Mouse (Mus musculus): ENCODE data around the gene Mecom. TPM values are rescaled to one million over a fixed set of nuclear protein-coding genes. Genes with fewer than 3 reads are reported as not detected.

Mecom gene
- polyA plus RNA-seq, 1 experiment from 2014 or later: 22.4 TPM

GRCm38 (mm10) chr3:30478252-30478651 lies 69.6 kb downstream of the Mecom start:
- ATAC-seq (ENCODE audit: extremely low read depth, insufficient number of reproducible peaks, low FRiP score, low TSS enrichment): no peak
- Histone ChIP-seq H3K27me3 (replicated peaks) (no peaks in the 10 kb centered on the region), H3K4me2 (no peak overlapping the region), H3K9me3 (no peaks in the 10 kb centered on the region), H3K36me3 (no peaks in the 10 kb centered on the region), H3K9ac (no peak overlapping the region), H3K27ac (replicated peaks) (no peak overlapping the region), H3K4me1 (peaks cover 8% of the 10 kb centered on the region; the same call in 1 of the 2 replicates), H3K4me3 (no peak overlapping the region)
- 39% methylated on average over 6 of the region's 6 CpGs for WGBS

- Histone ChIP-seq H3K27me3 (replicated peaks) (no peaks in the 10 kb centered on the region), H3K9ac (no peak overlapping the region), H3K4me1 (0 out of 2 replicates have a peak, but pooled peaks cover 7% of the 10 kb centered on the region), H3K27ac (replicated peaks) (no peak overlapping the region), H3K36me3 (no peaks in the 10 kb centered on the region), H3K4me2 (no peak overlapping the region), H3K9me3 (no peaks in the 10 kb centered on the region), H3K4me3 (no peak overlapping the region)
- 60% methylated on average over 5 of the region's 5 CpGs for WGBS
- no peak for ATAC-seq (ENCODE audit: extremely low read depth, insufficient number of reproducible peaks, low FRiP score, low TSS enrichment)
Observed at GRCm38 (mm10) chr3:30477008-30477407, 70.8 kb downstream of the Mecom start.

GRCm38 (mm10) chr3:30475591-30475990 lies 72.2 kb downstream of the Mecom start:
- Histone ChIP-seq H3K36me3 (no peaks in the 10 kb centered on the region), H3K4me1 (peaks cover 9% of the 10 kb centered on the region)
- ATAC-seq (ENCODE audit: extremely low read depth, insufficient number of reproducible peaks, low FRiP score, low TSS enrichment): no peak

GRCm38 (mm10) chr3:30468068-30468835 lies 79.6 kb downstream of the Mecom start:
- Histone ChIP-seq H3K4me2 (no peak overlapping the region), H3K27ac (replicated peaks) (no peak overlapping the region), H3K4me1 (peaks cover 43% of the 10 kb centered on the region), H3K9ac (no peak overlapping the region), H3K9me3 (no peaks in the 10 kb centered on the region), H3K27me3 (replicated peaks) (no peaks in the 10 kb centered on the region; the same call in 1 of the 2 replicates), H3K4me3 (no peak overlapping the region), H3K36me3 (no peaks in the 10 kb centered on the region)
- 51% methylated on average over 7 of the region's 7 CpGs for WGBS
- ATAC-seq (ENCODE audit: extremely low read depth, insufficient number of reproducible peaks, low FRiP score, low TSS enrichment): no peak

More at GRCm38 (mm10) chr3:30475591-30475990, 72.2 kb downstream of the Mecom start:
- Histone ChIP-seq H3K9me3 (no peaks in the 10 kb centered on the region), H3K27me3 (replicated peaks) (no peaks in the 10 kb centered on the region), H3K9ac (no peak overlapping the region), H3K4me3 (no peak overlapping the region), H3K4me2 (no peak overlapping the region), H3K27ac (replicated peaks) (no peak overlapping the region)
- WGBS: 42% methylated on average over 6 of the region's 6 CpGs

- 56% methylated on average over 11 of the region's 11 CpGs for WGBS
- Histone ChIP-seq H3K4me3 (no peak overlapping the region), H3K4me1 (peaks cover 47% of the 10 kb centered on the region), H3K27me3 (replicated peaks) (no peaks in the 10 kb centered on the region; the same call in 1 of the 2 replicates), H3K4me2 (no peak overlapping the region), H3K9me3 (no peaks in the 10 kb centered on the region), H3K27ac (replicated peaks) (no peak overlapping the region), H3K9ac (no peak overlapping the region), H3K36me3 (no peaks in the 10 kb centered on the region)
- ATAC-seq (ENCODE audit: extremely low read depth, insufficient number of reproducible peaks, low FRiP score, low TSS enrichment): no peak
Observed at GRCm38 (mm10) chr3:30466031-30466650, 81.7 kb downstream of the Mecom start.

GRCm38 (mm10) chr3:30464497-30464896 lies 83.3 kb downstream of the Mecom start:
- Histone ChIP-seq H3K27me3 (replicated peaks) (no peaks in the 10 kb centered on the region; the same call in 1 of the 2 replicates), H3K36me3 (no peaks in the 10 kb centered on the region), H3K4me3 (no peak overlapping the region), H3K4me1 (peaks cover 45% of the 10 kb centered on the region), H3K9me3 (no peaks in the 10 kb centered on the region), H3K9ac (no peak overlapping the region), H3K27ac (replicated peaks) (no peak overlapping the region), H3K4me2 (no peak overlapping the region)
- 81% methylated on average over 3 of the region's 3 CpGs for WGBS
- ATAC-seq (ENCODE audit: extremely low read depth, insufficient number of reproducible peaks, low FRiP score, low TSS enrichment): no peak

GRCm38 (mm10) chr3:30461831-30462230 lies 86.0 kb downstream of the Mecom start:
- no peaks in the 10 kb centered on the region for H3K9me3 ChIP-seq
- peaks cover 27% of the 10 kb centered on the region for H3K4me1 ChIP-seq
- no peak for ATAC-seq (ENCODE audit: extremely low read depth, insufficient number of reproducible peaks, low FRiP score, low TSS enrichment)
- H3K27ac ChIP-seq (replicated peaks): no peak overlapping the region
- no peak overlapping the region for H3K4me2 ChIP-seq
- no peaks in the 10 kb centered on the region; the same call in 1 of the 2 replicates for H3K27me3 ChIP-seq (replicated peaks)
- no peak overlapping the region for H3K9ac ChIP-seq
- H3K4me3 ChIP-seq: no peak overlapping the region
- 80% methylated on average over 2 of the region's 2 CpGs for WGBS
- no peaks in the 10 kb centered on the region for H3K36me3 ChIP-seq

- no peak for ATAC-seq (ENCODE audit: extremely low read depth, insufficient number of reproducible peaks, low FRiP score, low TSS enrichment)
- Histone ChIP-seq H3K27ac (replicated peaks) (no peak overlapping the region), H3K9me3 (no peaks in the 10 kb centered on the region), H3K4me3 (no peak overlapping the region), H3K36me3 (no peaks in the 10 kb centered on the region), H3K9ac (no peak overlapping the region), H3K4me1 (peaks cover 19% of the 10 kb centered on the region), H3K27me3 (replicated peaks) (no peaks in the 10 kb centered on the region; the same call in 1 of the 2 replicates), H3K4me2 (0 out of 2 replicates have a peak overlapping the region, but pooled peaks have one; percentile 0)
- 64% methylated on average over 9 of the region's 9 CpGs for WGBS
Observed at GRCm38 (mm10) chr3:30460890-30461578, 86.8 kb downstream of the Mecom start.

- no peaks in the 10 kb centered on the region for H3K36me3 ChIP-seq
- H3K4me3 ChIP-seq: no peak overlapping the region
- H3K9ac ChIP-seq: no peak overlapping the region
- H3K27me3 ChIP-seq (replicated peaks): no peaks in the 10 kb centered on the region
- no peak for ATAC-seq (ENCODE audit: extremely low read depth, insufficient number of reproducible peaks, low FRiP score, low TSS enrichment)
- peaks cover 15% of the 10 kb centered on the region for H3K4me1 ChIP-seq
- no peaks in the 10 kb centered on the region for H3K9me3 ChIP-seq
- WGBS: 84% methylated on average over 4 of the region's 4 CpGs
- H3K4me2 ChIP-seq: no peak overlapping the region
- H3K27ac ChIP-seq (replicated peaks): no peak overlapping the region
Observed at GRCm38 (mm10) chr3:30459626-30460025, 88.2 kb downstream of the Mecom start.

GRCm38 (mm10) chr3:30457975-30458678 lies 89.7 kb downstream of the Mecom start:
- no peak for ATAC-seq (ENCODE audit: extremely low read depth, insufficient number of reproducible peaks, low FRiP score, low TSS enrichment)
- Histone ChIP-seq H3K4me3 (no peak overlapping the region), H3K4me1 (peaks cover 15% of the 10 kb centered on the region), H3K9ac (no peak overlapping the region), H3K9me3 (no peaks in the 10 kb centered on the region), H3K36me3 (no peaks in the 10 kb centered on the region), H3K4me2 (no peak overlapping the region), H3K27me3 (replicated peaks) (no peaks in the 10 kb centered on the region), H3K27ac (replicated peaks) (no peak overlapping the region)
- 48% methylated on average over 9 of the region's 9 CpGs for WGBS

- H3K27ac ChIP-seq (replicated peaks): no peak overlapping the region
- peaks cover 8% of the 10 kb centered on the region for H3K4me1 ChIP-seq
- no peak overlapping the region for H3K9ac ChIP-seq
- no peaks in the 10 kb centered on the region for H3K27me3 ChIP-seq (replicated peaks)
- WGBS: 59% methylated on average over 8 of the region's 8 CpGs
- H3K9me3 ChIP-seq: no peaks in the 10 kb centered on the region
- H3K4me2 ChIP-seq: no peak overlapping the region
- no peak overlapping the region for H3K4me3 ChIP-seq
- no peaks in the 10 kb centered on the region for H3K36me3 ChIP-seq
- ATAC-seq (ENCODE audit: extremely low read depth, insufficient number of reproducible peaks, low FRiP score, low TSS enrichment): no peak
Observed at GRCm38 (mm10) chr3:30455902-30456301, 91.9 kb downstream of the Mecom start.

Data from heart, embryonic 13.5 days (tissue).